Mouse (Mus musculus) heart, postnatal 0 days (tissue): ENCODE measurements around the gene Sparc.

Source experiments
- CTCF ChIP-seq: IDR thresholded peaks from 2 replicates; pipeline ENCODE4 v1.5.1; 2016; ENCODE audit warnings: antibody characterized with exemption, control low read depth, low read depth
- EP300 ChIP-seq: IDR thresholded peaks from 2 replicates; pipeline ENCODE4 v1.6.1; 2016; ENCODE audit warnings: antibody characterized with exemption, low read depth

GRCm38 (mm10) chr11:55439718-55440117 lies 16.7 kb upstream of the Sparc start:
- TF ChIP-seq EP300 = no peak
- no peak for TF ChIP-seq CTCF
